Mouse (Mus musculus) midbrain, postnatal 0 days (tissue): ENCODE measurements at regions not wholly inside any gene's neighbourhood (a gene's known extent, or its start where the extent isn't known, plus 50 kb on each side); places are given as distances from the start of the nearest gene placed in this dataset.
A peak's percentile ranks its signal among the peaks of the same experiment; 100 is the strongest.

Experiments used
- ATAC-seq: fragments of 200-750 bp; cut with Nextera tagmentation; 2 replicates; pipeline ENCODE4 v1.8.0; 2017; ENCODE audit warnings: moderate number of reproducible peaks, mild to moderate bottlenecking, moderate TSS enrichment, moderate library complexity; ENCODE audit not compliant: low FRiP score
- DNase-seq: peaks from one replicate; pipeline ENCODE4 v3.0.0-alpha.2; 2015; ENCODE audit warnings: low spot score
- H3K27ac ChIP-seq: fragments of 300-500 bp; sonication (generic); 2 replicates; pipeline ENCODE4 v1.5.1; 2014; ENCODE audit warnings: low read depth, mild to moderate bottlenecking, low read length, mixed read lengths
- H3K27me3 ChIP-seq: fragments of 300-500 bp; sonication (generic); 2 replicates; pipeline ENCODE4 v1.6.1; 2014; ENCODE audit warnings: low read length, control low read depth, mixed read lengths; ENCODE audit not compliant: insufficient read depth
- H3K36me3 ChIP-seq: fragments of 300-500 bp; sonication (generic); 2 replicates; pipeline ENCODE4 v1.6.1; 2014; ENCODE audit warnings: low read length, control low read depth, mixed read lengths; ENCODE audit not compliant: insufficient read depth
- H3K4me1 ChIP-seq: fragments of 300-500 bp; sonication (generic); 2 replicates; pipeline ENCODE4 v1.6.1; 2014; ENCODE audit warnings: mild to moderate bottlenecking, control low read depth, antibody characterized with exemption, low read length, mixed read lengths; ENCODE audit not compliant: insufficient read depth
- H3K4me2 ChIP-seq: fragments of 300-500 bp; sonication (generic); 2 replicates; pipeline ENCODE4 v1.6.1; 2014; ENCODE audit warnings: low read depth, mild to moderate bottlenecking, low read length, mixed read lengths; ENCODE audit not compliant: poor library complexity, severe bottlenecking
- H3K4me3 ChIP-seq: fragments of 300-500 bp; sonication (generic); 2 replicates; pipeline ENCODE4 v1.5.1; 2014; ENCODE audit warnings: low read depth, mild to moderate bottlenecking, low read length, moderate library complexity
- H3K9ac ChIP-seq: fragments of 300-500 bp; sonication (generic); replicated peaks from 2 replicates; pipeline ENCODE4 v1.6.1; 2014; ENCODE audit warnings: mild to moderate bottlenecking, low read length, moderate library complexity, mixed read lengths; ENCODE audit not compliant: poor library complexity, severe bottlenecking
- H3K9me3 ChIP-seq: fragments of 300-500 bp; sonication (generic); 2 replicates; pipeline ENCODE4 v1.6.1; 2016; ENCODE audit warnings: low read length, control low read depth
- CTCF ChIP-seq: IDR thresholded peaks from 2 replicates; pipeline ENCODE4 v1.5.1; 2016; ENCODE audit warnings: antibody characterized with exemption, mild to moderate bottlenecking
- WGBS: fragments of 180-500 bp; shearing (Covaris S2); extraction: QIAGEN DNeasy Blood & Tissue Kit; methylation state at CpG from one replicate; pipeline ENCODE4 v1.1.7; 2014; 5-methylcytosine and 5-hydroxymethylcytosine counted together

DNA sequence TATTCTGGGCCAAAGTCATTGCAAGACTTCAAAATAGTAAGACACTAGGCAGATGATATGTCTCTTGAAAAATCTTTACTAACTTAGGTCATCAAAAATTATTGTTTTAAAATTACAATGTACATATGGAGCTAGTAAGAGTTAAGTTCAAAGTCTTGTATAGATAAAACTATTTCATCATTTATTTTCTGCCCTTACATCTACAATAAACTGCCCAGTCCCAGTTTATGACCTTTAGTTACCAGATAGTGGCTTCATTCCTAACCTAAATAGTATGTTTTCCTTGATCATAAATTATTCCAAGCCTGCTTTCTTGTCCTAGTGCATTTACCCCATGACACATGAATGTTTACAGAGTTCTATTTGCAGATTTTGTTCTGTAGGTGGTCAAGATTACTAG is 72.9 kb downstream of the Manea start:
- no peak overlapping the region for H3K9ac ChIP-seq
- no peaks in the 10 kb centered on the region; the same call in 1 of the 2 replicates for H3K4me1 ChIP-seq
- DNase-seq (no peak), ATAC-seq (no peak)
- no peak overlapping the region for H3K27ac ChIP-seq
- no peaks in the 10 kb centered on the region for H3K36me3 ChIP-seq
- H3K27me3 ChIP-seq = no peaks in the 10 kb centered on the region
- H3K4me2 ChIP-seq = no peak overlapping the region
- TF ChIP-seq CTCF = no peak
- H3K9me3 ChIP-seq = no peaks in the 10 kb centered on the region
- H3K4me3 ChIP-seq = no peak overlapping the region

- Histone ChIP-seq H3K27ac (no peak overlapping the region), H3K4me1 (no peaks in the 10 kb centered on the region), H3K9ac (no peak overlapping the region), H3K27me3 (no peaks in the 10 kb centered on the region), H3K4me3 (no peak overlapping the region), H3K4me2 (no peak overlapping the region), H3K9me3 (no peaks in the 10 kb centered on the region), H3K36me3 (no peaks in the 10 kb centered on the region)
- no peak for TF ChIP-seq CTCF
- DNase-seq (peak; percentile 39), ATAC-seq (no peak)
- 47% methylated on average over 1 of the region's 1 CpGs for WGBS
These were observed 87.3 kb downstream of the Manea start for GRCm38 (mm10) chr4:26259230-26260029.

DNA sequence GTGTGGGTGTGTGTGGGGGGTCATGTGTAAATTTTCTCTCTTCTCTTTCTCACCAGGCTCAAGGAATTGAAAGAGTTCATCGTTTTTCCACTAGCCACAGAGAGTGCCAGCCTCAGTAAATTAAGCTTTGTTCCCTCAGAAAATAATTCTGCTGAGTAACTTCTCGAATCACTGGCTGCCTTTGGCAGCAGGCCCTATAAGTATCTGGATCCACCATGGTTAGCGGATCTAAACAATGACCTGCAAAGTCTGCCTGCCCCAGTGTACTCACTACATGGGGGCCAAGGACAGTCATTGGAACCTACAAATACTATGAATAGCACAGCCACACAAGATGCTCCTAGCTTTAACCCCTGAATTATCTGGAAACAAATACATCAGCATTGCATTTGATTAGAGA is 90.8 kb downstream of the Manea start:
- Histone ChIP-seq H3K27me3 (no peaks in the 10 kb centered on the region), H3K27ac (no peak overlapping the region), H3K9me3 (no peaks in the 10 kb centered on the region), H3K4me1 (no peaks in the 10 kb centered on the region), H3K36me3 (no peaks in the 10 kb centered on the region), H3K9ac (no peak overlapping the region), H3K4me3 (no peak overlapping the region), H3K4me2 (no peak overlapping the region)
- peak; percentile 35 for DNase-seq
- WGBS = 48% methylated on average over 3 of the region's 3 CpGs
- no peak for ATAC-seq
- no peak for TF ChIP-seq CTCF

- H3K4me2 ChIP-seq = no peak overlapping the region
- H3K27ac ChIP-seq = no peak overlapping the region
- 66% methylated on average over 13 of the region's 13 CpGs for WGBS
- no peaks in the 10 kb centered on the region for H3K4me1 ChIP-seq
- ATAC-seq (peak; percentile 74), DNase-seq (peak; percentile 76)
- H3K9me3 ChIP-seq = no peaks in the 10 kb centered on the region
- no peak overlapping the region for H3K4me3 ChIP-seq
- no peaks in the 10 kb centered on the region for H3K36me3 ChIP-seq
- H3K27me3 ChIP-seq = no peaks in the 10 kb centered on the region
- TF ChIP-seq CTCF = peak; percentile 79
- H3K9ac ChIP-seq = no peak overlapping the region
These were observed 98.5 kb downstream of the Manea start for GRCm38 (mm10) chr4:26247925-26248856.

GRCm38 (mm10) chr4:26223267-26223666 is 123.4 kb downstream of the Manea start:
- DNase-seq (no peak), ATAC-seq (no peak)
- no peaks in the 10 kb centered on the region for H3K36me3 ChIP-seq
- no peak overlapping the region for H3K4me3 ChIP-seq
- H3K4me2 ChIP-seq = no peak overlapping the region
- H3K4me1 ChIP-seq = no peaks in the 10 kb centered on the region
- no peaks in the 10 kb centered on the region for H3K9me3 ChIP-seq
- no peak for TF ChIP-seq CTCF
- H3K27me3 ChIP-seq = no peaks in the 10 kb centered on the region
- no peak overlapping the region for H3K27ac ChIP-seq
- H3K9ac ChIP-seq = no peak overlapping the region
- 54% methylated on average over 1 of the region's 1 CpGs for WGBS
